Mouse (Mus musculus) frontal cortex, postnatal 36 days (tissue): ENCODE data around the gene Mcm2.
A peak's percentile ranks its signal among the peaks of the same experiment; 100 is the strongest.

Experiments
- DNase-seq, 2 experiments: peaks; one replicate each; pipeline ENCODE4 v3.0.0; 2022; ENCODE audit warnings: low spot score in 2 of 2

Gene Mcm2

GRCm38 (mm10) chr6:88889410-88890042 is 9.1 kb downstream of the Mcm2 start:
- no peak for DNase-seq

- no peak for DNase-seq
Measured at GRCm38 (mm10) chr6:88886417-88886967, 12.1 kb downstream of the Mcm2 start.

GRCm38 (mm10) chr6:88885644-88886416 is 12.8 kb downstream of the Mcm2 start:
- DNase-seq, result no peak

- no peak for DNase-seq
Measured at GRCm38 (mm10) chr6:88884690-88885089, 13.9 kb downstream of the Mcm2 start.

GRCm38 (mm10) chr6:88884195-88884594 is 14.4 kb downstream of the Mcm2 start:
- DNase-seq, result no peak

- DNase-seq, result no peak
Measured at GRCm38 (mm10) chr6:88881334-88881733, 17.2 kb downstream of the Mcm2 start.

- DNase-seq, result no peak
Measured at GRCm38 (mm10) chr6:88879471-88879870, 19.1 kb downstream of the Mcm2 start.

- peak; percentile 73 to 82 for DNase-seq
Measured at GRCm38 (mm10) chr6:88874868-88875508, 23.6 kb downstream of the Mcm2 start, which contains the start of gene Podxl2. Gene Podxl2 (minus strand): TSS chr6:88875044.

- peak in 1 of 2 experiments; percentile 47 for DNase-seq
Measured at GRCm38 (mm10) chr6:88873965-88874867, 24.4 kb downstream of the Mcm2 start.

- no peak for DNase-seq
Measured at GRCm38 (mm10) chr6:88872811-88873210, 25.8 kb downstream of the Mcm2 start.

GRCm38 (mm10) chr6:88871546-88871945 is 27.0 kb downstream of the Mcm2 start:
- DNase-seq, result peak; percentile 56 to 69

- no peak for DNase-seq
Measured at GRCm38 (mm10) chr6:88870594-88870993, 28.0 kb downstream of the Mcm2 start.

GRCm38 (mm10) chr6:88869459-88869858 is 29.1 kb downstream of the Mcm2 start:
- peak in 1 of 2 experiments; percentile 67 for DNase-seq

- no peak for DNase-seq
Measured at GRCm38 (mm10) chr6:88865704-88866103, 32.9 kb downstream of the Mcm2 start.

- no peak for DNase-seq
Measured at GRCm38 (mm10) chr6:88860914-88861313, 37.7 kb downstream of the Mcm2 start.

- no peak for DNase-seq
Measured at GRCm38 (mm10) chr6:88858341-88858740, 40.2 kb downstream of the Mcm2 start.

GRCm38 (mm10) chr6:88857830-88858229 is 40.8 kb downstream of the Mcm2 start:
- no peak for DNase-seq

- no peak for DNase-seq
Measured at GRCm38 (mm10) chr6:88857249-88857648, 41.3 kb downstream of the Mcm2 start.

- DNase-seq, result peak in 1 of 2 experiments; percentile 73
Measured at GRCm38 (mm10) chr6:88855636-88856035, 42.9 kb downstream of the Mcm2 start.

- DNase-seq, result no peak
Measured at GRCm38 (mm10) chr6:88854509-88854908, 44.1 kb downstream of the Mcm2 start.

GRCm38 (mm10) chr6:88850034-88850433 is 48.5 kb downstream of the Mcm2 start:
- DNase-seq, result no peak
